Mouse (Mus musculus) lung, postnatal 0 days (tissue): ENCODE measurements around the gene G6pc3. TPM values are rescaled to one million over a fixed set of nuclear protein-coding genes. Genes with fewer than 3 reads are reported as not detected.

ENCODE experiments used
- ATAC-seq: fragments of 200-750 bp; cut with Nextera tagmentation; 2 replicates; pipeline ENCODE4 v1.8.0; 2017; ENCODE audit warnings: moderate library complexity
- DNase-seq: peaks from one replicate; pipeline ENCODE4 v3.0.0-alpha.2; 2016; ENCODE audit warnings: low spot score
- H3K27ac ChIP-seq: fragments of 300-500 bp; sonication (generic); 2 replicates; pipeline ENCODE4 v1.5.1; 2014; ENCODE audit warnings: antibody characterized with exemption, mild to moderate bottlenecking, low read length, mixed read lengths
- H3K27me3 ChIP-seq: fragments of 300-500 bp; sonication (generic); replicated peaks from 2 replicates; pipeline ENCODE4 v1.6.1; 2014; ENCODE audit warnings: low read length, mixed read lengths; ENCODE audit not compliant: insufficient read depth
- H3K36me3 ChIP-seq: fragments of 300-500 bp; sonication (generic); 2 replicates; pipeline ENCODE4 v1.6.1; 2014; ENCODE audit warnings: low read length, mixed read lengths; ENCODE audit not compliant: insufficient read depth
- H3K4me1 ChIP-seq: fragments of 300-500 bp; sonication (generic); 2 replicates; pipeline ENCODE4 v1.6.1; 2014; ENCODE audit warnings: antibody characterized with exemption, low read depth, low read length, mixed read lengths; ENCODE audit not compliant: insufficient read depth
- H3K4me2 ChIP-seq: fragments of 300-500 bp; sonication (generic); replicated peaks from 2 replicates; pipeline ENCODE4 v1.6.1; 2014; ENCODE audit warnings: low read depth, mild to moderate bottlenecking, low read length, moderate library complexity, mixed read lengths
- H3K4me3 ChIP-seq: fragments of 300-500 bp; sonication (generic); 2 replicates; pipeline ENCODE4 v1.5.1; 2014; ENCODE audit warnings: low read depth, low read length
- H3K9ac ChIP-seq: fragments of 300-500 bp; sonication (generic); replicated peaks from 2 replicates; pipeline ENCODE4 v1.6.1; 2014; ENCODE audit warnings: low read depth, mild to moderate bottlenecking
- H3K9me3 ChIP-seq: fragments of 300-500 bp; sonication (generic); 2 replicates; pipeline ENCODE4 v1.6.1; 2016; ENCODE audit warnings: low read length, mixed read lengths
- CTCF ChIP-seq: IDR thresholded peaks from 2 replicates; pipeline ENCODE4 v1.5.1; 2016; ENCODE audit warnings: antibody characterized with exemption, mild to moderate bottlenecking
- EP300 ChIP-seq: IDR thresholded peaks from 2 replicates; pipeline ENCODE4 v1.6.1; 2016; ENCODE audit warnings: antibody characterized with exemption, mild to moderate bottlenecking, control low read depth
- WGBS: fragments of 180-500 bp; shearing (Covaris S2); extraction: QIAGEN DNeasy Blood & Tissue Kit; methylation state at CpG from one replicate; pipeline ENCODE4 v1.1.7; 2014; 5-methylcytosine and 5-hydroxymethylcytosine counted together
- polyA plus RNA-seq: library from polyadenylated mRNA; unstranded; fragments of >200 nt; fragmentation: Nextera tagmentation; extraction: Ambion mirVana; gene quantifications from 2 replicates; pipeline ENCODE4 v1.2.1, GENCODE M21; 2015

The G6pc3 gene
- polyA plus RNA-seq, 1 experiment from 2014 or later: 16.7 TPM

- 0 out of 2 replicates have a peak overlapping the region, but pooled peaks have one; percentile 86 for H3K27ac ChIP-seq
- ATAC-seq (no peak), DNase-seq (no peak)
- TF ChIP-seq CTCF (no peak), EP300 (no peak)
- no peaks in the 10 kb centered on the region for H3K36me3 ChIP-seq
- H3K9ac ChIP-seq: peak overlapping the region; percentile 79; the same call in 1 of the 2 replicates
- H3K4me1 ChIP-seq: peaks cover 41% of the 10 kb centered on the region
- H3K4me3 ChIP-seq: peak overlapping the region; percentile 99
- no peaks in the 10 kb centered on the region for H3K9me3 ChIP-seq
- H3K4me2 ChIP-seq: peak overlapping the region; percentile 89
- H3K27me3 ChIP-seq: no peaks in the 10 kb centered on the region
- 16% methylated on average over 6 of the region's 7 CpGs for WGBS
These were observed 39.3 kb downstream of the G6pc3 start for GRCm38 (mm10) chr11:102228646-102229268.

DNA sequence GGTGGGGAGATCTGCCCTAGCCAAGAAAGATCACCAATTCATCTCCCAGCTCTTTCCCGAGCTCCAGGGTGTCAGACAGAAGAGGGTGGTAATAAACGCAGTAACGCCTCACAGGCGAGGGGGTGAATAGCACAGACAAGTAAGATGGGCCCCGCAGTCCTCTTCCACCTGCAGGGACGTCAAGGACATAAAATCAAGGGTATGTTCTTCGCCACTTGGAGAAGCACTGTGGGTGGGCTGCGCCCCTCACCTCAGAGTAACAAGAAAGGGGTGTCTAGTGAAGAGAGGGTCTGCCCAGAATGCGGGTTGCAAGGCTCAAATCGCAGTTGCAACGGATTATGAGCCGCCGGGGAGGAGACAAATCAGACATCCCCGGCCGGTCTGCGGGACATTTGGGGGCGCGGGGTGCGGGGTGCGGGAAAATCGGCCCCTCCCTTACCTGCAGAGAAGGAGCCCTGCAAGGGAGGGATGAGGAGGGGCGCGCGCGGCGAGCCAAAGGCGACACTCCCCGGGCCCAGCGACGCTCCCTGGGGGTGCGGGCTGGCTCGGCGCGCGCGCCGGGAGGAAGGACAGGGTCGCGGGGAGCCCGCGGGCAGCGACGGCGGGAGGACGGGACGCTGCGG is 40.0 kb downstream of the G6pc3 start:
- Histone ChIP-seq H3K9ac (peak overlapping the region; percentile 79), H3K4me2 (peak overlapping the region; percentile 89), H3K4me1 (peaks cover 34% of the 10 kb centered on the region), H3K36me3 (no peaks in the 10 kb centered on the region), H3K4me3 (peak overlapping the region; percentile 99), H3K27me3 (no peaks in the 10 kb centered on the region), H3K27ac (peak overlapping the region; percentile 86), H3K9me3 (no peaks in the 10 kb centered on the region)
- peak; percentile 30 for DNase-seq
- TF ChIP-seq CTCF: no peak; the same call in 1 of the 2 replicates
- no peak for TF ChIP-seq EP300
- WGBS: 1% methylated on average over 44 of the region's 47 CpGs
- ATAC-seq: peak; percentile 39

DNA sequence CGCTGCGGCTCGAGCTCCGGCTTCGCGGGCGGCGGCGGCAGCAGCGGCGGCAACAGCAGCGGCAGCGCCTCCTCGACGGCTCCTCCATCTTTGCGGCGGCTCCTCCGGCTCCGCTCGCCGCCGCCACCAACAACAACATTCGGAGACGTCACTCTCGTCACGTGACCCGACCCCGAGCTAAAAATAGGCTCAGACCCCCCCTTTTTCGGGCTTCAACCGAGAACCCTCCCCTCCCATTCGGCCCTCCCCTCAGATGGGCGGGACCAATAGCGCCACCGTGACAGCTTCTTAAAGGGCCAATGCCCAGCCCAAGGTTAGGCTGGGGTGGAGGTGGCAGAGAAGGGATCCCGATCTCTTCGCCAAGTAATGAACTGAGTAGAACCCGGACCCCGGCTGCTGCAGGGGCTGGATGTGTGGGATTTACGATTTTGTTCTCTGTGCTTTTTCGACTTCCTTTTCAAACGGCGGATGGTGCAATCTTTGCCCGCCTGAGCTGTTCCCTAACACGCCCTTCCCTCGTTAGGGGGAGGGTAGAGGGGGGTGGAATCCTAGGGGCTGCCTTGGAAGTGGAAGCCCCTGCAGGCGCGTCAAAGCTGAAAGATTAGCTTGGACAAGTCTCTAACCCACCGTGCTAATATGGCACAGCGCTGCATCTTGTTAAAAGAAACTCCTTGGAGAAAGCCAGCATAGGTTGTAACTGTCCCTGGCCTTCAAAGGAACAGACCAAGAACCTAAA is 40.8 kb downstream of the G6pc3 start, which contains the start of gene Hdac5:
Hdac5 (minus strand) TSS at position 161 of the 736 bp plus-strand sequence.
- Histone ChIP-seq H3K4me2 (peak within 1 kb of the TSS; percentile 89), H3K36me3 (no peaks in the 10 kb centered on the region), H3K9me3 (no peaks in the 10 kb centered on the region), H3K27me3 (no peaks in the 10 kb centered on the region), H3K27ac (peak within 1 kb of the TSS; percentile 86), H3K4me3 (peak within 1 kb of the TSS; percentile 99), H3K9ac (peak within 1 kb of the TSS; percentile 79), H3K4me1 (peaks cover 27% of the 10 kb centered on the region)
- WGBS: 1% methylated on average over 36 of the region's 49 CpGs
- TF ChIP-seq EP300 (0 out of 2 replicates have a peak, but pooled peaks have one; percentile 21), CTCF (peak; percentile 24; the same call in 1 of the 2 replicates)
- peak; percentile 99 for DNase-seq
- ATAC-seq: peak; percentile 85

- Histone ChIP-seq H3K36me3 (no peaks in the 10 kb centered on the region), H3K9ac (no peak overlapping the region), H3K4me3 (no peak overlapping the region), H3K9me3 (no peaks in the 10 kb centered on the region), H3K27ac (no peak overlapping the region), H3K27me3 (no peaks in the 10 kb centered on the region), H3K4me1 (no peaks in the 10 kb centered on the region), H3K4me2 (no peak overlapping the region)
- WGBS: 32% methylated on average over 2 of the region's 2 CpGs
- TF ChIP-seq EP300: no peak
- TF ChIP-seq CTCF: no peak
- DNase-seq: no peak
- no peak for ATAC-seq
These were observed 46.6 kb downstream of the G6pc3 start for GRCm38 (mm10) chr11:102236022-102236421.

GRCm38 (mm10) chr11:102240636-102241035 is 51.2 kb downstream of the G6pc3 start:
- TF ChIP-seq EP300 (no peak), CTCF (no peak)
- 71% methylated on average over 6 of the region's 6 CpGs for WGBS
- Histone ChIP-seq H3K9me3 (no peaks in the 10 kb centered on the region), H3K9ac (no peak overlapping the region), H3K4me3 (no peak overlapping the region), H3K4me2 (no peak overlapping the region), H3K27ac (no peak overlapping the region), H3K36me3 (no peaks in the 10 kb centered on the region), H3K27me3 (no peaks in the 10 kb centered on the region), H3K4me1 (peaks cover 2% of the 10 kb centered on the region; the same call in 1 of the 2 replicates)
- DNase-seq (no peak), ATAC-seq (no peak)

- 68% methylated on average over 5 of the region's 5 CpGs for WGBS
These were observed 51.8 kb downstream of the G6pc3 start for GRCm38 (mm10) chr11:102241246-102241645.

More at GRCm38 (mm10) chr11:102241246-102241645, 51.8 kb downstream of the G6pc3 start:
- Histone ChIP-seq H3K4me3 (no peak overlapping the region), H3K4me1 (peaks cover 3% of the 10 kb centered on the region; the same call in 1 of the 2 replicates), H3K36me3 (no peaks in the 10 kb centered on the region), H3K9me3 (no peaks in the 10 kb centered on the region), H3K9ac (no peak overlapping the region), H3K27ac (no peak overlapping the region), H3K4me2 (no peak overlapping the region), H3K27me3 (no peaks in the 10 kb centered on the region)
- ATAC-seq: no peak
- no peak for DNase-seq
- no peak for TF ChIP-seq EP300
- no peak for TF ChIP-seq CTCF
